Mouse (Mus musculus) liver, postnatal 0 days (tissue): ENCODE measurements around the gene Spsb4.

ENCODE experiments used
- CTCF ChIP-seq: sonication (generic); IDR thresholded peaks from 2 replicates; pipeline ENCODE4 v1.5.1; 2016; ENCODE audit warnings: antibody characterized with exemption, low read depth
- EP300 ChIP-seq: IDR thresholded peaks from 2 replicates; pipeline ENCODE4 v1.6.1; 2016; ENCODE audit warnings: antibody characterized with exemption, low read depth, mild to moderate bottlenecking

- TF ChIP-seq CTCF (no peak), EP300 (no peak)
Observed at GRCm38 (mm10) chr9:96916076-96916475, 102.6 kb downstream of the Spsb4 start.
